Mouse (Mus musculus) olfactory bulb, adult 2 months (tissue): Measurements from ENCODE around the gene Prss46. TPM values are rescaled to one million over a fixed set of nuclear protein-coding genes. Genes with fewer than 3 reads are reported as not detected.
"Not testable (repeated sequence)": the region's sequence is repeated elsewhere in the genome, so short reads cannot be mapped to it uniquely, and the experiment has no call there.

Experiments used
- H3K27ac ChIP-seq: fragments of 200-500 bp; 2 replicates; pipeline ENCODE4 v1.5.1; 2012; ENCODE audit warnings: low read depth, low read length; ENCODE audit not compliant: insufficient read depth
- H3K4me1 ChIP-seq: fragments of 200-500 bp; 2 replicates; pipeline ENCODE4 v1.6.1; 2012; ENCODE audit warnings: low read length; ENCODE audit not compliant: control insufficient read depth, insufficient read depth
- H3K4me3 ChIP-seq: fragments of 200-500 bp; 2 replicates; pipeline ENCODE4 v1.5.1; 2012; ENCODE audit warnings: mild to moderate bottlenecking, low read depth, low read length, moderate library complexity; ENCODE audit not compliant: insufficient read depth
- CTCF ChIP-seq: fragments of 200-500 bp; IDR thresholded peaks from 2 replicates; pipeline ENCODE4 v1.5.1; 2012; ENCODE audit warnings: low read depth, mild to moderate bottlenecking, low read length, moderate library complexity; ENCODE audit not compliant: insufficient read depth
- POLR2A ChIP-seq: fragments of 200-500 bp; IDR thresholded peaks from 2 replicates; pipeline ENCODE4 v1.6.1; 2012; ENCODE audit warnings: mild to moderate bottlenecking, low read depth, low read length, moderate library complexity; ENCODE audit not compliant: insufficient read depth
- WGBS: fragments of 180-500 bp; shearing (Covaris S2); methylation state at CpG from one replicate; pipeline ENCODE4 v1.1.7; 2018; 5-methylcytosine and 5-hydroxymethylcytosine counted together
- polyA plus RNA-seq: library from polyadenylated mRNA; stranded (reverse); fragments of >200 nt; gene quantifications from 2 replicates; pipeline ENCODE4 v1.2.4, GENCODE M21; 2012; ENCODE audit warnings: low replicate concordance; ENCODE audit not compliant: missing spikeins, insufficient read depth, insufficient read length

The Prss46 gene
- polyA plus RNA-seq = not detected in 2 replicates

DNA sequence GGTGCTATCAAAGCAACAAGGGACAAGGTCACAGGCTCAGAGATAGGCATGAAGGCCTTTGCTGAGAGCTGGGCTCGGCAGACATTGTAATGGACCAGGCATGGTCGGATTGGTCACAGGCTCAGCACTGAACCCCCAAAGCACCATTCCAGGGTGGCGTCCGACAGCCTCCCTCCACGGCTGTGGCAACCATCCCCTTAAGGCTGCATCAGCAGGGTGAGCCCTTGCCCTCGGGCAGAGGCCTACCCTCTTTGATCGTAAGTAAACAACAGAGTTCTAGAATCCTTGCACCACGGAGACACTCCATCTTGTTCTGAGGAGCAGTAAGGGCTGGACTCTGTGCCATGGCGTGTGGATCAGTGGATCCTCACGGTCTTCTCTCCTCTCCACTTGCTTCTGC lies at the start of gene Prss46:
TSS of gene Prss46 (plus strand) at position 301 of the 400 bp plus-strand sequence.
- 90% methylated on average over 10 of the region's 10 CpGs for WGBS
- H3K4me3 ChIP-seq = no peak within 1 kb of the TSS
- H3K27ac ChIP-seq = no peak within 1 kb of the TSS

DNA sequence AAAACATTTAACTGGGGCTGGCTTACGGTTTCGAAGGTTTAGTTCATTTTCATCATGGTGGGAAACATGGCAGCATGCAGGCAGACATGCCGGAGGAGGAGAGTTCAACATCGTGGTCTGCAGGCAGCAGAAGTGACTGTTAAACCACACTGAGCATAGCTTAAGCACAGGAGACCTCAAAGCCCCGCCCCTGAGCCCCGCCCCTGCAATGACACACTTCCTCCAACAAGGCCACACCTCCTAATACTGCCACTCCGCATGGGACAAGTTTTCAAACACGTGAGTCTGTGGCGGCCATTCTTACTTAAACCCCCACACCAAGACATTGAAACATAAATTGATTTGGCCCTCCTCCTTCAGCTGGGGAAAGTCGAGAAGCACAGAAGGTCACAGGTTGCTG lies 47.3 kb upstream of the Prss46 start:
- H3K27ac ChIP-seq = no peak overlapping the region
- H3K4me1 ChIP-seq = no peaks in the 10 kb centered on the region
- WGBS = 85% methylated on average over 10 of the region's 10 CpGs
- no peak overlapping the region for H3K4me3 ChIP-seq
- TF ChIP-seq CTCF (no peak), POLR2A (no peak)

More for the DNA sequence above, at the start of gene Prss46:
- no peaks in the 10 kb centered on the region for H3K4me1 ChIP-seq
- TF ChIP-seq POLR2A = no peak
- TF ChIP-seq CTCF = no peak

DNA sequence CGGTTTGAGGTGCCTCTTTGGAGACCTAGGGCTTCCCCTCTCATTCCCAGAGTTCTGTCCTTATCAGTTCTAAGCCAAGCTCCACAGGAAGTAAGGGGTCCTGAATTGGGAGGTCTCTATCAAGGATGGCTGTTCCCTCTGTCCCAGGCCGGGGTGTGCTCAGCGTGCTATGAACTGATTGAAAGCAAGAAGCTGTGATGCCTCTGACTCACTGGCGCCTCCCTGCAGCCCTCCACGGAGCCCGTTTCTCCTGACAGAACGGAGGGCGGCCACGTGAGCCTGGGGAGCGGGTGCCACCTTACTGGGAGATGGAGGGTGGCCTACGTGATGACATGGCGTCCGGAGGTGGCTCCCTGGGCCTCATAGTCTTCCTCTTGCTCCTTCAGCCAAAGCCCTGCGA lies 46.4 kb upstream of the Prss46 start, which contains the start of gene Prss42:
TSS of gene Prss42 (plus strand) at position 301 of the 400 bp plus-strand sequence.
- no peak within 1 kb of the TSS for H3K27ac ChIP-seq
- WGBS = 91% methylated on average over 14 of the region's 14 CpGs
- no peak within 1 kb of the TSS for H3K4me3 ChIP-seq
- TF ChIP-seq POLR2A (no peak), CTCF (no peak)
- no peaks in the 10 kb centered on the region for H3K4me1 ChIP-seq

DNA sequence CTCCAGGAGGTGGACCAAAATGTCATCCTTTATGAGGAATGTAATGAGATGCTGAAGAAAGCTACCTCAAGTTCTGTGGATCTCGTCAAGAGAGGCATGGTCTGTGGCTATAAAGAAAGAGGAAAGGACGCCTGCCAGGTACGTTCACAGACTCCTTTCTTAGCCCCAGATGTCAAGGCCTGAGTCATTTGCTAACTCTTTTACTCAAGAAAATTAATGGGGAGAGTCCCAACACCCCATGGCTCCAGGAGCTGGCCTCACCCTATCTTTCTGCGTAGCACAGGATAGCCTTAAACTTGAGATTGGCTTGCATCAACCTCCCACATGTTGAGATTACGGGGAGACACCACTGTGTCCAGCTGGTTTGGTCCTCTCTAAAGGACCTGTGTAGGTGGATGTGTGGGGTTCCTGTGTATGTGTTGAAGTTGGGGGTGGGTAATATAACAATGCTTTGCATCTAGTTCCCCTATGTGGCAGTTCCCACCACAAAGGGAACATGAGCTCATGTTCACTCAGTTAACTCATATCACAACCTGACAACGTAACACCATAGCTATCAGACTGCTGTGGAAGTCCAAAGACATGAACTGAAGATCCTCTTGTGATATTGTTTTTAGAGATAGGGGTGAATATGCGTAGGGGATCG lies 43.3 kb upstream of the Prss46 start:
- no peaks in the 10 kb centered on the region for H3K4me1 ChIP-seq
- no peak for TF ChIP-seq POLR2A
- TF ChIP-seq CTCF = no peak
- H3K27ac ChIP-seq = no peak overlapping the region
- 96% methylated on average over 8 of the region's 8 CpGs for WGBS
- H3K4me3 ChIP-seq = no peak overlapping the region

DNA sequence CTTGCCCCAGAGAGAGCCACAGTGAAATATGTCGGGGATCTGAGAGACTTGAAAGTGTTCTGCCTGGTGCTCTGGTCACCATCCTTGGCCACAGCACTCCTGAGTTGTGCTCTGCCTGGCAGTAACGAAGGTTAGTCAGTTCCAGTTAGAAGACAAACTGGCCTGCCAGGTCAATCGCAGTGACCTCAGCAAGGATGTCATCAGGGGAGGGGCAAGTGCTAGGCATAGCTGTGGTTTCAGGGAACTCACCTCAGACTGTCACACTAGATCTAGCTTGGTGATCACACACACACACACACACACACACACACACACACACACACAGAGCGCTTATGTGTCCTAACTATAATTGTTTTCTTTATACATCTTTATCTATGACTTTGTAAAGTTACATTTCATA lies 41.0 kb upstream of the Prss46 start:
- 82% methylated on average over 4 of the region's 4 CpGs for WGBS
- Histone ChIP-seq H3K4me3 (no peak overlapping the region), H3K4me1 (no peaks in the 10 kb centered on the region), H3K27ac (no peak overlapping the region)
- TF ChIP-seq POLR2A (no peak), CTCF (no peak)

DNA sequence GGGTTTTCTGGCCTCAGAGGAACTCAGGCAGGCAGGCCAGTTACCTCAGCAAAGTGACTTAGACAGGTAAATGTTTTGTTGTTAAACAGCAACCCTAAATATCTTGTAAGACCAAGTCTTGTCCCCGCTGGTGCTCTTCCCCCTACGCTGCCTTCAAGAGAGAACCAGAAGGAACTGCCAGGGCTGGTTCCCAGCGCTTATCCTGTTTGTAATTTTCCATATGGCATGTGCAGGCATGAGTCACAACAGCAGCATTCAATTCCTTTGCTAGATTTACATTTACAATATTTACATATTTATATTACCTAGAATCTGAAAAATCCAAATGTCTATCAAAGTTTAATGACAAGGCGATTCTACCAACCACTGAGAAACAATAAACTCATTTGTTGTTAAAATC lies 34.3 kb upstream of the Prss46 start:
- WGBS = 92% methylated on average over 4 of the region's 4 CpGs
- TF ChIP-seq POLR2A = no peak
- TF ChIP-seq CTCF = no peak
- no peaks in the 10 kb centered on the region for H3K4me1 ChIP-seq
- no peak overlapping the region for H3K27ac ChIP-seq
- H3K4me3 ChIP-seq = no peak overlapping the region

DNA sequence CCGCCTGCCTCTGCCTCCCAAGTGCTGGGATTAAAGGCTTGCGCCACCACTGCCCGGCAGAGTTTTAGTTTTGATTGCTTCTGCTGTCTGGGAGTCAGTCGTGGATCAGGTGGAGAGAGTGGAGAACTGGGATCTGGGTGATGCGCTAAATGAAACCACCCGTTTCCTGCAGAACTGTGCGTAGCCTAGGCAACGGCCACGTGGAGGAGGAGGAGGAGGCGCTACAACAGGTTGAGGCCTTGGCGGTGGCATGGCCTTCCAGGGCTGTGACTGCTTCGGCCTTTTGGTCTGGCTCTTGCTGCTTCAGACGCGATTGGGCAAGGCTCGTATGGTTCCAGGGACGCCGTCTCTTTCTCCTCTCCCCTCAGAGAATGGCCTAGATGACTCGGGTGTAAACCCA lies 30.5 kb upstream of the Prss46 start, which contains the start of gene Prss44:
TSS of gene Prss44 (plus strand) at position 206 of the 400 bp plus-strand sequence.
- H3K4me3 ChIP-seq = no peak within 1 kb of the TSS
- 76% methylated on average over 18 of the region's 18 CpGs for WGBS
- H3K4me1 ChIP-seq = no peaks in the 10 kb centered on the region
- H3K27ac ChIP-seq = no peak within 1 kb of the TSS
- TF ChIP-seq POLR2A (no peak), CTCF (no peak)

DNA sequence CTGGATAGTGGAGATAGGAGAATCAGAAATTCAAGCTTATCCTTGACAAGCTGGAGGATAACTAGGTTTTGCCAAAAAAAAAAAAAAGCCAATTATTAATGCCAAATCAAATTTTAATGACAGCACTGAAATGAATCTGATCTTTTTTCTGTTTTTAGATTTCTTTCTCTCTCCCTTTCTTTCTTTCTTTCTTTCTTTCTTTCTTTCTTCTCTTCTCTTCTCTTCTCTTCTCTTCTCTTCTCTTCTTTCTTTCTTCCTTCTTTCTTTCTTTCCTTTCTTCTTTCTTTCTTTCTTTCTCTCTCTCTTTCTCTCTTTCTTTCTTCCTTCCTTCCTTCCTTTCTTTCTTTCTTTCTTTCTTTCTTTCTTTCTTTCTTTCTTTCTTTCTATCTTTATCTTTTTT lies 23.8 kb upstream of the Prss46 start:
- not testable (repeated sequence) for H3K27ac ChIP-seq, H3K4me3 ChIP-seq, H3K4me1 ChIP-seq

DNA sequence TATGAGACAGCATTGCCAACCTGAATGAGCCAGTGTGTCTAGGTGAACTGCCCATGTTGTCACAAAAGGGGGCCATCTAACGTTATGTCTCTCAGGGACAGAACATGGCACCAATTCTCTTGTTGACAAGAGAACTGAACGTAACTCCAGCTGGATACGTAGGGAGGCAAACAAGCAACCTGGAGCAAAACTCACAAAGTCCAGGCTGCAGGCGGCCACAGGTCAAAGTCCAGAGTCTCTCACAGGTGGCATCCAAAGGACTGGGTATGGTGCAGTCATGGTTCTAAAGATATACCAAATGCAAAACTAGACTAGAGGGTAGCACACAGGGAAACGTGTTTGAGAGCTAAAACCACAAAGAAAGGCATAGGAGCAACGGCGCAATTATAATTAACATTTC lies 22.9 kb upstream of the Prss46 start:
- 80% methylated on average over 7 of the region's 7 CpGs for WGBS
- TF ChIP-seq POLR2A (no peak), CTCF (no peak)
- Histone ChIP-seq H3K27ac (no peak overlapping the region), H3K4me3 (no peak overlapping the region), H3K4me1 (no peaks in the 10 kb centered on the region)

DNA sequence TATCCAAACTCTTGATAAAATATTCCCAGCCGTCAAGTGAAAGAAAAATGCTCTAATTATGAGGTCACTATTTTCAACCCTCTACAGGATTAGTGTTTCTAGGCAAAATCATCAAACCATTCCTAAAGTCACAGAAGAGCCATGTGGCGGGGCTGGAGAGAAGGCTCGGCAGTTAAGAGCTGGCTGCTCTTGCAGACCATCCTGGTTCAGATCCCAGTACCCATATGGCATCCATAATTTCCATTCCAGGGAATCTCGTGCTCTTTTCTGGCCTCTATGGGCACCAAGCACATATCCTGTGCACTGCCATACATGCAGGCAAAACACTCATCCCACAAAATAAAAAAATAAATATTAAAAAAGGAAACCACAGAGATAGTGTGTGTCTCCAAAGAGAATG lies 18.9 kb upstream of the Prss46 start:
- TF ChIP-seq POLR2A (no peak), CTCF (no peak)
- Histone ChIP-seq H3K4me1 (no peaks in the 10 kb centered on the region), H3K27ac (no peak overlapping the region), H3K4me3 (no peak overlapping the region)
- 78% methylated on average over 4 of the region's 4 CpGs for WGBS
